Mouse (Mus musculus) heart, embryonic 16.5 days (tissue): ENCODE measurements around the gene Pxylp1. TPM values are rescaled to one million over a fixed set of nuclear protein-coding genes. Genes with fewer than 3 reads are reported as not detected.
A peak's percentile ranks its signal among the peaks of the same experiment; 100 is the strongest.

Source experiments
- ATAC-seq: fragments of 200-750 bp; cut with Nextera tagmentation; replicated peaks from 2 replicates; pipeline ENCODE4 v1.8.0; 2017; ENCODE audit warnings: moderate number of reproducible peaks; ENCODE audit not compliant: insufficient read depth, low FRiP score; ENCODE audit errors: extremely low read depth
- H3K27ac ChIP-seq: fragments of 300-500 bp; sonication (generic); 2 replicates; pipeline ENCODE4 v1.5.1; 2014; ENCODE audit warnings: mild to moderate bottlenecking, low read length, control low read depth, moderate library complexity
- H3K27me3 ChIP-seq: fragments of 300-500 bp; sonication (generic); 2 replicates; pipeline ENCODE4 v1.6.1; 2014; ENCODE audit warnings: low read length, mixed read lengths; ENCODE audit not compliant: control insufficient read depth, insufficient read depth
- H3K36me3 ChIP-seq: fragments of 300-500 bp; sonication (generic); 2 replicates; pipeline ENCODE4 v1.6.1; 2014; ENCODE audit not compliant: control insufficient read depth, insufficient read depth
- H3K4me1 ChIP-seq: fragments of 300-500 bp; sonication (generic); 2 replicates; pipeline ENCODE4 v1.6.1; 2014; ENCODE audit warnings: low read length, mixed read lengths; ENCODE audit not compliant: control insufficient read depth, insufficient read depth
- H3K4me2 ChIP-seq: fragments of 300-500 bp; sonication (generic); 2 replicates; pipeline ENCODE4 v1.6.1; 2014; ENCODE audit warnings: low read depth, mild to moderate bottlenecking, control low read depth, low read length
- H3K4me3 ChIP-seq: fragments of 300-500 bp; sonication (generic); 2 replicates; pipeline ENCODE4 v1.5.1; 2014; ENCODE audit warnings: mild to moderate bottlenecking, control low read depth, low read length
- H3K9ac ChIP-seq: fragments of 300-500 bp; sonication (generic); 2 replicates; pipeline ENCODE4 v1.6.1; 2014; ENCODE audit warnings: low read length, control low read depth
- H3K9me3 ChIP-seq: fragments of 300-500 bp; sonication (generic); replicated peaks from 2 replicates; pipeline ENCODE4 v1.6.1; 2016; ENCODE audit warnings: low read length; ENCODE audit not compliant: control insufficient read depth
- WGBS: fragments of 180-500 bp; shearing (Covaris S2); extraction: QIAGEN DNeasy Blood & Tissue Kit; methylation state at CpG from one replicate; pipeline ENCODE4 v1.1.7; 2014; 5-methylcytosine and 5-hydroxymethylcytosine counted together
- polyA plus RNA-seq: library from polyadenylated mRNA; unstranded; fragments of >200 nt; fragmentation: Nextera tagmentation; extraction: Ambion mirVana; gene quantifications from 2 replicates; pipeline ENCODE4 v1.2.1, GENCODE M21; 2015

Pxylp1 gene
- polyA plus RNA-seq, 1 experiment from 2014 or later: 25.8 TPM

DNA sequence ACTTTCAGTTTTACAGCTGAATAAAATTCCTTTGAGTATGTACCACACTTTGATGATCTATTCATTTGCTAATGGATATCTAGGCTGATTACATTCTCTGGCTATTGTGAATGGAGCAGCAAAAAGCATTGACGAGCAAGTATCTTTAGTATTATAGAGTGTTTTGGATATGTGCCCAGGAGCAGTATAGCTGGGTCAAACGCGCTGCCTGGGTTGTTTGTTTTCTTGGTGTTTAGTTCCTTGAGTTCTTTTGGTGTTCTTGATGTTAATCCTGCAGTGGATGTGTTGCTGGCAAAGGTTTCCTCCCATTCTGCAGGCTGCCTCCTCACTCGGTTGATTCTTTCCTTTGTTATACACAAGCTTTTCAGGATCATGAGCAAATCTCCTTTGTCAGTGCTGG lies 80.5 kb downstream of the Pxylp1 start:
- no peaks in the 10 kb centered on the region; the same call in 1 of the 2 replicates for H3K9me3 ChIP-seq
- H3K4me1 ChIP-seq: no peaks in the 10 kb centered on the region
- no peak overlapping the region for H3K27ac ChIP-seq
- ATAC-seq: no peak
- no peaks in the 10 kb centered on the region for H3K36me3 ChIP-seq
- no peak overlapping the region for H3K4me2 ChIP-seq
- no peak overlapping the region for H3K4me3 ChIP-seq
- no peak overlapping the region for H3K9ac ChIP-seq
- WGBS: 55% methylated on average over 4 of the region's 4 CpGs
- no peaks in the 10 kb centered on the region for H3K27me3 ChIP-seq

DNA sequence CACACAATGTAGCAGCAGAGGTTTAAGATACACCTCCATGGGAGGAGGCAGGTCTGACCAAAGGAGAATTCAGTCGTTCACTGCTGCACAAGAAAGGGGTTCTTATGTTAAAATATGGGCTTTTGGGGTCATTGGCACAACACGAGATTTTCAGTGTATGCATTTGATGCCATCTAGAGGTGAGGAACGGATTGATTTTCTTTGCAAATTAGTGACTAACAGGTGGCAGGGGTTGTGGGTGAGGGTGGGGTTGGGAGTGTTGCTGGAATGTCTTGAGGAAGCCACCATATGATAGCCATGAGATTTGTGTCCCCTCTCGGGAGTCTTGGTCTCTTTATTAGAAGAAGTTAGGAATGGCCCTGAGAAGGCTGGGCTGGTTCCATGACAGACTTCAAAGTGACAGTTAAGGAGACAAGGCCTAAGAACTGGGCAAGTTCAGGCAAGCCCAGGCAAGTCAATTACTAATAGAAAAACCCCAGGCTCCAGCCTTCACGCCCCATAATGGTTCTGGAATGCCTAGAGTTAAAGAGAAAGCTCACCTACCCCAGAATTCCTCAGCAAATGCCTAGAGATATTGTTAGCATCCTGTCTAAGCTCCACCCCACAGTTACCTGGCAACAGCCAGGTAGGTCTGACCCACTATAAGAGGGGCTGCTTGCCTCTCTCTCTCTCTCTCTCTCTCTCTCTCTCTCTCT lies 92.2 kb downstream of the Pxylp1 start:
- no peaks in the 10 kb centered on the region for H3K36me3 ChIP-seq
- H3K27me3 ChIP-seq: no peaks in the 10 kb centered on the region
- no peaks in the 10 kb centered on the region for H3K9me3 ChIP-seq
- no peak for ATAC-seq
- no peak overlapping the region for H3K4me2 ChIP-seq
- 17% methylated on average over 5 of the region's 5 CpGs for WGBS
- no peak overlapping the region for H3K27ac ChIP-seq
- peaks cover 1% of the 10 kb centered on the region; the same call in 1 of the 2 replicates for H3K4me1 ChIP-seq
- no peak overlapping the region for H3K9ac ChIP-seq
- no peak overlapping the region for H3K4me3 ChIP-seq

DNA sequence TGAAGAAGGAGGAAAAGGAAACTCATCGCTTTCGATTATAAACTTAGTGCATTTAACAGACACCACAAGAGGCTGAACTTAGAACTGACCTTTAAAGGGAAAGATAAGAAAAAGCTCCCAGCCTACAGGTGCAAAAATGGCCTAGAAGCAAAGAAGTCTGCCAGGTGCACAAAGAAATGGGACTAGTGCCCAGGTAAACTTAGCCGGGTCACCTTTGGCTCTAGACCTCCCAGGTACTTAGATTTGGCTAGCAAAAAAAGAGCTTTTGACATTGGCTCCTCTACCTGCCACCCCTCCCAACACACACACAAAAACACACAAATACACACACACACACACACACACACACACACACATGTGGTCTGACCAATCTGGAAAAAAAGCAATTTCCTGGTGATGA lies 95.2 kb downstream of the Pxylp1 start:
- no peak for ATAC-seq
- no peaks in the 10 kb centered on the region for H3K9me3 ChIP-seq
- no peak overlapping the region for H3K27ac ChIP-seq
- no peak overlapping the region for H3K4me3 ChIP-seq
- no peaks in the 10 kb centered on the region for H3K27me3 ChIP-seq
- 84% methylated on average over 3 of the region's 3 CpGs for WGBS
- peaks cover 2% of the 10 kb centered on the region; the same call in 1 of the 2 replicates for H3K4me1 ChIP-seq
- no peak overlapping the region for H3K9ac ChIP-seq
- no peak overlapping the region for H3K4me2 ChIP-seq
- no peaks in the 10 kb centered on the region for H3K36me3 ChIP-seq

DNA sequence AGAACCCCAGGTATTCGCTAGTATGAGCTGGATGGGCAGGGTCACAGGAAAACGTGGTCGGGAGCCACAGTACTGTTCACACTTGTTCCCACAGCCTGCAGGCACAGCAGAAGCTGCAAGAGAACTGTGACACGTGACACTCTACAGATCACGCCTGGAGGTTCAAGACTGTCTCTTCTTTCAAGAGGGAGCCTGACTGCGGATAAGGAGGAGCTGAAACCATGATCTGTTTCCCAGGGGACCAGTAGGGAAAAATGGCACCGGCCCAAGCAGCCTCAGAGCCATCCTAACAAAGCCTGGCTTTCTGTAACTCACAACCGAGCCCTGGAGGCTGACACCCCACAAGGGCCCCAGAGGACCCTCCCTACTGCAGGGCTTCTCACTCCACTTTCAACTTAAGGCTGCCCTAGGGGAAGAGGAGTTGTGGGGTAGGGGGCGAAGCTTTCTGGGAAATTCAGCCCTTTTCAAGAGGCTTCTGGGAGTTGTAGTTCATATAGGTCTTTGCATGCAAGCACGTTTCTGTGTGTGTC lies 97.0 kb downstream of the Pxylp1 start:
- H3K27ac ChIP-seq: peak overlapping the region; percentile 45

DNA sequence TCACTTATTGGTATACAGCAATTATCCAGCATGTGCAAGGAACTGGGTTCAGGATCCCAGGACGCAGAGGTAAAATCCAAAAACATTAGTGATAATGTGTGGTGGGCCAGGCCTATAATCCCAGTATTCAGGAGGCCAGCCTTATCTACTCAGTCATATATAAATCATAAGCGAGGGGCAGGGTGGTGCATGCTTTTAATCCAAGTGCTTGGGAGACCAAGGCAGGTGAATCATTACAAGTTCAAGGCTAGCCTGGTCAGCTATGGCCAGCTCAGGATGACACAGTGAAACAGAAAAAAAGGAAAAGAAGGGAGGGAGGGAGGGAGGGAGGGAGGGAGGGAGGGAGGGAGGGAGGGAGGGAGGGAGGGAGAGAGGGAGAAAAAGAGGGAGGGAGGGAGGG lies 97.9 kb downstream of the Pxylp1 start:
- Histone ChIP-seq H3K27ac (no peak overlapping the region), H3K36me3 (no peaks in the 10 kb centered on the region), H3K9me3 (no peaks in the 10 kb centered on the region), H3K27me3 (no peaks in the 10 kb centered on the region), H3K4me2 (no peak overlapping the region), H3K4me3 (no peak overlapping the region), H3K4me1 (peaks cover 2% of the 10 kb centered on the region; the same call in 1 of the 2 replicates), H3K9ac (no peak overlapping the region)
- no peak for ATAC-seq
- 91% methylated on average over 2 of the region's 2 CpGs for WGBS

More for the DNA sequence above, 97.0 kb downstream of the Pxylp1 start:
- H3K36me3 ChIP-seq: no peaks in the 10 kb centered on the region
- peak overlapping the region; percentile 68 for H3K4me2 ChIP-seq
- peak overlapping the region; percentile 71 for H3K9ac ChIP-seq
- no peaks in the 10 kb centered on the region for H3K27me3 ChIP-seq
- peak; percentile 80 for ATAC-seq
- 6% methylated on average over 10 of the region's 10 CpGs for WGBS
- H3K9me3 ChIP-seq: no peaks in the 10 kb centered on the region
- peak overlapping the region; percentile 49 for H3K4me3 ChIP-seq
- peaks cover 2% of the 10 kb centered on the region; the same call in 1 of the 2 replicates for H3K4me1 ChIP-seq

DNA sequence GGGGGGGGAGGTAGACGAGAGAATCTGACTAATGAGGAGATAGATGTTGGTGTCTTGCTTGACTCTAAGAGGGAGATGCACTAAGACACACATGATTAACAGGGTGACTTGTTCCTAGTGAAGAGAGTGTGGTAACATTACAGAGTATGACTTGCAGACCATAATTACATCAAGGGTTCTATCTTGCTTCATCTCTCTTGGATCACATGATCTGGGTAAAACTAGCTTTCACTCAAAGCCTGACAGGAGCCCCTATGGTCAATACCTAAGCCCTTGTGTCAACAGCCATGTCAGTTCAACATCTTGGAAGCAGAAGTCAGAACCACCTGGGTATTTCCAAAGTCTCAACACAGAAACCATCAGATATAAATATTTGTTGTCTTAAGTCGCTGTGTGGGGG lies 99.9 kb downstream of the Pxylp1 start:
- WGBS: 75% methylated on average over 2 of the region's 2 CpGs
- Histone ChIP-seq H3K9me3 (no peaks in the 10 kb centered on the region), H3K9ac (no peak overlapping the region), H3K4me2 (no peak overlapping the region), H3K27ac (no peak overlapping the region), H3K27me3 (no peaks in the 10 kb centered on the region), H3K4me1 (peaks cover 2% of the 10 kb centered on the region; the same call in 1 of the 2 replicates), H3K36me3 (no peaks in the 10 kb centered on the region), H3K4me3 (no peak overlapping the region)
- ATAC-seq: no peak

DNA sequence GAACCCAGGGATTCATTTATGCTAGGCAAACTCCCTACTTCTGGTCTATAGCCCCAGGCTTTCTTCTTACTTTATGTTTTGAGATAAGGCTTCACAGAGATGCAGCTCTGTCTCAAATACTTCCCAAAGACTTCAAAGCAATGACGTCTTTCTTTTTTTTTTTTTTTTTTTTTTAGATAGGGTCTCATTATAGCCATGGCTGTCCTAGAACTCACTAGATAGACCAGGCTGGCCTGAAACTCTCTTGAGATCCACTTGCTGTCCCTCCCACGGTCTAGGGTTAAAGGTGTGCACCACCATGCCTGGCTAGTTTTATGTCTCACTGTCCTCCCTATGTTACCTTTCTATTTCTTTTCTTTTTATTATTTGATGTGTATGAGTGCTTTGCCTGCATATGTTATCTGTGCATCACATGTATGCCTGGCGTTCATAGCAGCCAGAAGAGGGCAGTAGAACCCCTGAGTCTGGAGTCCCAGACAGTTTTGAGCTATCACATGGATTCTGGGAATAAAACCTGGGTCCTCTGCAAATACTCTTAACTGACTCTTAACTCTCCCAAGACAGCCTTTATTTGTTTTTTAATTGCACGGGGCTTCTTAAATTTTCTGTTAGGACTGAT lies 102.0 kb downstream of the Pxylp1 start:
- Histone ChIP-seq H3K36me3 (no peaks in the 10 kb centered on the region), H3K9me3 (no peaks in the 10 kb centered on the region), H3K4me2 (no peak overlapping the region), H3K27me3 (no peaks in the 10 kb centered on the region), H3K27ac (no peak overlapping the region), H3K4me1 (0 out of 2 replicates have a peak, but pooled peaks cover 2% of the 10 kb centered on the region), H3K9ac (no peak overlapping the region), H3K4me3 (no peak overlapping the region)
- ATAC-seq: no peak
- 41% methylated on average over 4 of the region's 4 CpGs for WGBS

DNA sequence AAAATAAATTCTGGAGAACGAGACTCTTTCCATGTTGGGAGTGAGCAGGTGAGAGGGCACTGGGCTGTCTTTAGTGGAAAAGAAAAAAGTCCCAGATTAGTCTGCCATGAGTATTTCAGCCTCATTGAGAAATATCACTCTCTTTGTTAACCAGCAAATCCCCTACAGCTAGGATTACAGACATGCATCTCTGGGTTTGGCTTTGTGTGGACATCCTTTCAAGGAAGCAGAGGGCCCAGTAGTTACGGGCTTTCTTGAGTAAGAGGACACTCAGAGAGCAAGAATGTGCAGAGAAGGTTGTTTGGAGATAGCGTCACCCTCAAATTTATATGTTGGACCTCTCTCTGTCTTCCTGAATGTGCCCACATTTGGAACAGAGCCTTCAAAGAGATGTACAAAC lies 102.6 kb downstream of the Pxylp1 start:
- Histone ChIP-seq H3K27ac (no peak overlapping the region), H3K9me3 (no peaks in the 10 kb centered on the region), H3K27me3 (no peaks in the 10 kb centered on the region), H3K4me1 (no peaks in the 10 kb centered on the region), H3K9ac (no peak overlapping the region), H3K36me3 (no peaks in the 10 kb centered on the region), H3K4me3 (no peak overlapping the region), H3K4me2 (no peak overlapping the region)
- ATAC-seq: no peak
- WGBS: 68% methylated on average over 3 of the region's 3 CpGs

DNA sequence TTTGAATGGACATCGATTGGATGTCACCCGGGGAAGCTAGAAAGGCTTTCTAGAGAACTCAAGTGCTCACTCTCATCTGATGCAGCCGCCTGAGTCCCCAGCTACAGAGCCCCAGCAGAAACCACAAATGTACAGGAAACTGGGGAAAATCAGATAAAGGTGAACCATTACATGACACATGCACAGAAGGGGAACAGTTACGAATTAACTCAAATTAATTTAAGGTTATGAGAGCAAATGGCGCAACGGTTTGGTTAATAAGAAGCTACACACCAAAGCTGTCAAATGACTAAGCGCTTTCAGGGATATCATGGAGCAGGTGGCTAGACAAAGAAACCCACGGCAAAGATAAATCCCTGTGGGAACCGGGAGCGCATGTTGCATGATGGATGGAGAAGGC lies 104.7 kb downstream of the Pxylp1 start:
- Histone ChIP-seq H3K4me1 (peaks cover 7% of the 10 kb centered on the region), H3K4me3 (no peak overlapping the region), H3K4me2 (no peak overlapping the region), H3K27ac (no peak overlapping the region), H3K9me3 (no peaks in the 10 kb centered on the region), H3K9ac (no peak overlapping the region), H3K27me3 (no peaks in the 10 kb centered on the region), H3K36me3 (no peaks in the 10 kb centered on the region)
- WGBS: 81% methylated on average over 10 of the region's 10 CpGs
- no peak for ATAC-seq
